Mouse (Mus musculus): ENCODE measurements at regions not wholly inside any gene's neighbourhood (a gene's known extent, or its start where the extent isn't known, plus 50 kb on each side); places are given as distances from the start of the nearest gene placed in this dataset.

GRCm38 (mm10) chr12:26534229-26535105 is 65.5 kb downstream of the Cmpk2 start:
- H3K27ac ChIP-seq, result peak overlapping the region; percentile 89
- no peak overlapping the region for H3K9ac ChIP-seq
- H3K27me3 ChIP-seq, result no peaks in the 10 kb centered on the region
- ATAC-seq (ENCODE audit: low FRiP score), result peak; percentile 67
- H3K9me3 ChIP-seq, result no peaks in the 10 kb centered on the region
- no peaks in the 10 kb centered on the region for H3K36me3 ChIP-seq (replicated peaks)
- peak overlapping the region; percentile 19 for H3K4me2 ChIP-seq
- no peak overlapping the region for H3K4me3 ChIP-seq (replicated peaks)
- peaks cover 26% of the 10 kb centered on the region for H3K4me1 ChIP-seq
- 45% methylated on average over 9 of the region's 9 CpGs for WGBS

DNA sequence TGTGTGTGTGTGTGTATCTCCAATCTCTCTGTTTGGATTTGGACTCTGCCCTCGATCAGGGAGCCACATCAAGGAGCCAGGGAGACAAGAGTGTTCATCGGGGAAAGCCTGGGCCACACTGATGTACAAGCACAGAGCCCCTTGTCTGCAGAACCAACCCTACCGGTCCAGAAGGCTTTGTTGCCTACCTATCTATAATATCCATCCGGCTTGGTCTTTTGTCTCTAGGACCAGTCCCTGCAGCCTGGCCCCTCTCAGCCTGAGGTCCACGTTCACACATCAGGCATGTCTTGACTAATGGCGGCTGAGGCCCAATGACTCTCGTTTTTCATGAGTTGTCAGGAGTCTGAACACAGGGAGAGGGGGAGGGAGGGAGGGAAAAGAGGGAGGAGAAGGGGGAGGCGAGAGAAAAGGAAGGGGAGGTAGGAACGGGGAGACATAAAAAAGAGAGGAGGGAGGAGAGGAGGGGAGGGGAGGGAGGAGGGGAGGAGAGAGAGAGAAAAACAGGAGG is 64.7 kb downstream of the Cmpk2 start:
- Histone ChIP-seq H3K4me3 (replicated peaks) (no peak overlapping the region), H3K4me1 (peaks cover 26% of the 10 kb centered on the region), H3K9me3 (no peaks in the 10 kb centered on the region), H3K9ac (no peak overlapping the region), H3K4me2 (peak overlapping the region; percentile 21), H3K27me3 (no peaks in the 10 kb centered on the region), H3K27ac (peak overlapping the region; percentile 89), H3K36me3 (replicated peaks) (no peaks in the 10 kb centered on the region)
- peak; percentile 78 for ATAC-seq (ENCODE audit: low FRiP score)
- WGBS, result 37% methylated on average over 9 of the region's 9 CpGs

DNA sequence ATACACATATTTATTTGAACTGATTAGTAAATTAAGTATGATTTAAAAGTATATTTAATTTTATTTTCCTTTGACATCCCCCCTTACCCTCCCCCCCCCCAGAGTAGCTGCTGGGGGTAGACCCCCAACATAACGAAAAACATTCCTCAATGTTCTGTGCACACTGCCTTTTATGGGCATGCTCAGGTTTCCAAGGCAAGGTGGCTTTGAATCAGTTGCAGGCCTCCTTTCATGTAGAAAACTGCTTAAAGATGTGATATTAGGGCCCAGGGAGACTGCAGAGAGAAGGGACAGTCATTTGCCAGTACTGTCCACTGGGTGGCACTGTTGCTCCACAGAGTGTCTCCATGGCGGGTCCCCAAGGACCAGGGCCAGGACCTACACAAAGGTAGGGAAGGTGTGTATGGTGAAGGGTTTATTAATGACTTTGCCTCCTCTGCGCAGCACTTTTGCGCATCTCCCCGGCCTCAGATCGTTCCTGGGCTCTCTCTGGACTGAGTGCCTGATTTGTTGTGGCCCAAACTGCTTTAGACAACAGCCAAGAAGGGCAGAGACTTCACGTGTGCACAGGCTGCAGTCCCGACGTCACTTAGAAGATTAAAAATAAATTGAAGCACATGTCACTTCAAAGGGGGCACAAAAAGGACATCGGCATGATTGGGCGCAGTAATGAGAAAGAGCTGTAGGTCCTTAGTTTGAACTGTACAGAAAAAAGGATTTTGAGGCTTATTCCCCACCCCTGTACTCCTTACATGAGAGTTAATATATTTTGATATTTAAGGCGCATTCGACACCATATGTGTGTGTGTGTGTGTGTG is 64.0 kb downstream of the Cmpk2 start:
- H3K36me3 ChIP-seq (replicated peaks), result no peaks in the 10 kb centered on the region
- 33% methylated on average over 13 of the region's 13 CpGs for WGBS
- H3K9ac ChIP-seq, result no peak overlapping the region
- H3K27me3 ChIP-seq, result no peaks in the 10 kb centered on the region
- peaks cover 26% of the 10 kb centered on the region for H3K4me1 ChIP-seq
- peak overlapping the region; percentile 89 for H3K27ac ChIP-seq
- peak overlapping the region; percentile 19; the same call in 1 of the 2 replicates for H3K4me2 ChIP-seq
- peak; percentile 82 for ATAC-seq (ENCODE audit: low FRiP score)
- H3K9me3 ChIP-seq, result no peaks in the 10 kb centered on the region
- H3K4me3 ChIP-seq (replicated peaks), result no peak overlapping the region

GRCm38 (mm10) chr12:26532076-26532475 is 63.1 kb downstream of the Cmpk2 start:
- H3K36me3 ChIP-seq (replicated peaks), result no peaks in the 10 kb centered on the region
- 88% methylated on average over 6 of the region's 6 CpGs for WGBS
- no peak overlapping the region for H3K9ac ChIP-seq
- H3K9me3 ChIP-seq, result no peaks in the 10 kb centered on the region
- no peak overlapping the region for H3K4me3 ChIP-seq (replicated peaks)
- H3K4me1 ChIP-seq, result peaks cover 26% of the 10 kb centered on the region
- no peak overlapping the region for H3K27ac ChIP-seq
- no peak for ATAC-seq (ENCODE audit: low FRiP score)
- no peaks in the 10 kb centered on the region for H3K27me3 ChIP-seq
- H3K4me2 ChIP-seq, result no peak overlapping the region

Measured in forebrain, embryonic 12.5 days (tissue).